Mouse (Mus musculus) testis, adult 2 months (tissue): ENCODE data around the gene Vmn1r55. TPM values are rescaled to one million over a fixed set of nuclear protein-coding genes. Genes with fewer than 3 reads are reported as not detected.
"Not testable (repeated sequence)": the region's sequence is repeated elsewhere in the genome, so short reads cannot be mapped to it uniquely, and the experiment has no call there.

Source experiments
- H3K27ac ChIP-seq: fragments of 200-500 bp; 2 replicates; pipeline ENCODE4 v1.5.1; 2012; ENCODE audit warnings: low read depth, low read length; ENCODE audit not compliant: control insufficient read depth, insufficient read depth
- H3K27me3 ChIP-seq: fragments of 200-500 bp; 2 replicates; pipeline ENCODE4 v1.6.1; 2012; ENCODE audit warnings: mild to moderate bottlenecking, low read length, moderate library complexity; ENCODE audit not compliant: control insufficient read depth, insufficient read depth
- H3K36me3 ChIP-seq: fragments of 200-500 bp; 2 replicates; pipeline ENCODE4 v1.6.1; 2012; ENCODE audit warnings: mild to moderate bottlenecking, low read length; ENCODE audit not compliant: control insufficient read depth, insufficient read depth
- H3K4me1 ChIP-seq: fragments of 200-500 bp; 2 replicates; pipeline ENCODE4 v1.6.1; 2012; ENCODE audit warnings: low read length; ENCODE audit not compliant: control insufficient read depth, insufficient read depth
- H3K4me3 ChIP-seq: fragments of 200-500 bp; 2 replicates; pipeline ENCODE4 v1.5.1; 2012; ENCODE audit warnings: low read depth, mild to moderate bottlenecking, low read length, moderate library complexity, mixed read lengths; ENCODE audit not compliant: control insufficient read depth
- CTCF ChIP-seq: fragments of 200-500 bp; IDR thresholded peaks from 2 replicates; pipeline ENCODE4 v1.5.1; 2012; ENCODE audit warnings: low read depth, mild to moderate bottlenecking, inconsistent platforms, low read length, moderate library complexity; ENCODE audit not compliant: control insufficient read depth, insufficient read depth, insufficient replicate concordance
- POLR2A ChIP-seq: fragments of 200-500 bp; IDR thresholded peaks from 2 replicates; pipeline ENCODE4 v1.6.1; 2012; ENCODE audit warnings: low read depth, mild to moderate bottlenecking, inconsistent platforms, low read length, moderate library complexity; ENCODE audit not compliant: control insufficient read depth
- polyA plus RNA-seq: library from polyadenylated mRNA; depleted of rRNA; stranded (reverse); fragments of >200 nt; gene quantifications from 2 replicates; pipeline ENCODE4 v1.2.3, GENCODE M21; 2012; rRNA removed

Vmn1r55 gene
- not detected in 2 replicates for polyA plus RNA-seq

GRCm38 (mm10) chr7:5149570-5149969 is at the start of gene Vmn1r55:
Gene Vmn1r55 (minus strand): TSS chr7:5149670.
- H3K36me3 ChIP-seq, H3K27me3 ChIP-seq, H3K4me1 ChIP-seq, H3K4me3 ChIP-seq, H3K27ac ChIP-seq: not testable (repeated sequence)

GRCm38 (mm10) chr7:5196647-5197046 is 47.2 kb upstream of the Vmn1r55 start, which contains the start of gene Vmn1r56:
Gene Vmn1r56 (minus strand): TSS chr7:5196747.
- not testable (repeated sequence) for H3K4me1 ChIP-seq, H3K27ac ChIP-seq, H3K27me3 ChIP-seq

GRCm38 (mm10) chr7:5125549-5126406 is 23.7 kb downstream of the Vmn1r55 start, which contains the start of gene Rasl2-9:
Gene Rasl2-9 (minus strand): TSS chr7:5125950.
- no peaks in the 10 kb centered on the region for H3K36me3 ChIP-seq
- H3K4me3 ChIP-seq, result peak within 1 kb of the TSS; percentile 94
- H3K27ac ChIP-seq, result peak within 1 kb of the TSS; percentile 75
- H3K4me1 ChIP-seq, result peaks cover 7% of the 10 kb centered on the region
- H3K27me3 ChIP-seq, result no peaks in the 10 kb centered on the region
- TF ChIP-seq CTCF, result peak; percentile 68
- peak; percentile 52; the same call in 1 of the 2 replicates for TF ChIP-seq POLR2A

More at GRCm38 (mm10) chr7:5196647-5197046, 47.2 kb upstream of the Vmn1r55 start, which contains the start of gene Vmn1r56:
- H3K4me3 ChIP-seq, H3K36me3 ChIP-seq: not testable (repeated sequence)

- H3K4me3 ChIP-seq, result peak overlapping the region; percentile 94
- TF ChIP-seq CTCF, result no peak
- TF ChIP-seq POLR2A, result no peak
Observed at GRCm38 (mm10) chr7:5125078-5125477, 24.4 kb downstream of the Vmn1r55 start.

GRCm38 (mm10) chr7:5116850-5117249 is 32.6 kb downstream of the Vmn1r55 start, which contains the start of gene Rfpl4:
Gene Rfpl4 (minus strand): TSS chr7:5116950.
- TF ChIP-seq POLR2A, result no peak
- no peak for TF ChIP-seq CTCF
- H3K27ac ChIP-seq, result no peak within 1 kb of the TSS

More at GRCm38 (mm10) chr7:5125078-5125477, 24.4 kb downstream of the Vmn1r55 start:
- H3K36me3 ChIP-seq, result no peaks in the 10 kb centered on the region
- H3K4me1 ChIP-seq, result peaks cover 7% of the 10 kb centered on the region
- no peaks in the 10 kb centered on the region for H3K27me3 ChIP-seq
- no peak overlapping the region; the same call in 1 of the 2 replicates for H3K27ac ChIP-seq

GRCm38 (mm10) chr7:5112701-5113100 is 36.8 kb downstream of the Vmn1r55 start:
- no peaks in the 10 kb centered on the region for H3K36me3 ChIP-seq
- no peak overlapping the region for H3K4me3 ChIP-seq
- no peaks in the 10 kb centered on the region for H3K4me1 ChIP-seq
- no peaks in the 10 kb centered on the region for H3K27me3 ChIP-seq
- H3K27ac ChIP-seq, result no peak overlapping the region
- no peak for TF ChIP-seq CTCF

More at GRCm38 (mm10) chr7:5116850-5117249, 32.6 kb downstream of the Vmn1r55 start, which contains the start of gene Rfpl4:
- no peaks in the 10 kb centered on the region for H3K36me3 ChIP-seq
- no peaks in the 10 kb centered on the region for H3K27me3 ChIP-seq
- no peak within 1 kb of the TSS for H3K4me3 ChIP-seq
- H3K4me1 ChIP-seq, result no peaks in the 10 kb centered on the region

GRCm38 (mm10) chr7:5109301-5109700 is 40.2 kb downstream of the Vmn1r55 start:
- Histone ChIP-seq H3K36me3 (no peaks in the 10 kb centered on the region), H3K4me3 (no peak overlapping the region), H3K27ac (no peak overlapping the region), H3K4me1 (no peaks in the 10 kb centered on the region), H3K27me3 (no peaks in the 10 kb centered on the region)
- TF ChIP-seq POLR2A (no peak), CTCF (no peak)
